Mouse (Mus musculus): ENCODE measurements at regions not wholly inside any gene's neighbourhood (a gene's known extent, or its start where the extent isn't known, plus 50 kb on each side); places are given as distances from the start of the nearest gene placed in this dataset.

DNA sequence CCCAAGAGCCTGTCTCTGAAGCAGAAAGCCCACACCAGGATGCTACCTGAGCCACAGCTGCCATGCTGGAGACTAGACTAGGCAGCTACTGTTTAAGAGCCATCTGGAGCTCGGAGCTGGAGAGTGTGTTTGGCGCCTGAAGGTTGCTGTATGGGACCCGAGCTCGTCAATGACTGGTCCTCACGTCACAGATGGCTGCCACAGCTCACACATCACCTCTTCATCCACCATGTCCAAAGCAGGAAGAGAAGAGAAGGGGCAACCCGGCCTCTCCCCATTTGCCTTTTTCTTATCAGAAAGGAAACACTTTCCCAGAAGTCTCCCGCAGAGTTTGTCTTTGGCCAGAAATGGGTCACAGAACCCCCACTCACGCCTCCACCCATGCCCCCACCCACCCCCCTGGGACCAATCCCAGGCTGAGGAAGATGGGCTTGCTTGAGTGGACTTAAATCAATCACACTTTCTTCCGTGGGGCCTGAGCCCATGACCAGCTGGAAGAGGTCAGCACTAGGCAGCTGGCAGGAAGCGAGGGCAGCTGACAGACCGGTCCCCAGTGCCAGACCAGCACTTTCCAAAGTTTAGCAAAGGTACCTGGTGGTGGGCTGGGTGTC is 53.5 kb upstream of the Ptpn1 start:
- no peak overlapping the region for H3K4me3 ChIP-seq (ENCODE audit: low read depth, low read length)
- WGBS (ENCODE audit: insufficient replicate concordance) = 20% methylated on average over 11 of the region's 11 CpGs
- no peaks in the 10 kb centered on the region for H3K4me1 ChIP-seq (ENCODE audit: control insufficient read depth, low read depth, low read length)
- H3K9ac ChIP-seq (ENCODE audit: low read depth, low read length) = no peak overlapping the region
- no peaks in the 10 kb centered on the region; the same call in 1 of the 2 replicates for H3K9me3 ChIP-seq (replicated peaks; ENCODE audit: control insufficient read depth, low read length)
- no peaks in the 10 kb centered on the region for H3K27me3 ChIP-seq (ENCODE audit: control insufficient read depth, insufficient read depth, low read depth, low read length)
- H3K27ac ChIP-seq (ENCODE audit: low read length) = no peak overlapping the region
- no peak for ATAC-seq (ENCODE audit: low read depth)
- no peak overlapping the region for H3K4me2 ChIP-seq (ENCODE audit: low read depth, low read length)
- no peaks in the 10 kb centered on the region for H3K36me3 ChIP-seq (ENCODE audit: control insufficient read depth, insufficient read depth)

DNA sequence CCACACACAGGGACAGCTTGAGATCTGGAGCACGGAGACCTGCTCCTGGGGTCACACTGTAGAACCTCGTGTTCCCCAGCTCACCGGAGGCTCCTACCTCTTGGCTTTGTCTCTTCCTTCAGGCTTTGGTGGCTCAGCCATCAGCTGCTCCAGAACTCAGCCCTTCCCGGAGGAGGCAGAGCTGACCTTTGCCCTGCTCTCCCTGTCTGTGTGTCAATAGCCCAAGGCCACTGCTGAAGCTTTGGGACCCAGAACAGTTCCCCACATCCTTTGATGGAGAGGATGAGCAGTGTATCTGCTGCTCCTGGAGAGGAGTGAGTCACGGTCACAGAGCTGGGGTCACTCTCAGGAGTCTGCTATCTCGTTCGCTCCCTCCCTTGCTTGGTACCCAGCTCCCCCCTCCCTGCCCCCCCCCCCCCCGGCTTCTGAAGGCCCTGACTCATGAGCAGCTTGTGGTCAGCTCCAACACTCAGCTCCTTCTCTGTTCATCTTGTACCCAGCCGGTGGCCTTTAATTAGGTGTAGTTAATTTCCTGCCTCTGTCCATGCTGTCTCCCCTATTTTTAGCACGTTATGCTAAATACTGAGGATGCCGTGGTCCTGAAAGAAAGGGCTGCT is 54.5 kb upstream of the Ptpn1 start:
- H3K36me3 ChIP-seq (ENCODE audit: control insufficient read depth, insufficient read depth) = no peaks in the 10 kb centered on the region
- no peak overlapping the region for H3K4me3 ChIP-seq (ENCODE audit: low read depth, low read length)
- H3K4me1 ChIP-seq (ENCODE audit: control insufficient read depth, low read depth, low read length) = no peaks in the 10 kb centered on the region
- H3K27ac ChIP-seq (ENCODE audit: low read length) = no peak overlapping the region
- no peaks in the 10 kb centered on the region; the same call in 1 of the 2 replicates for H3K9me3 ChIP-seq (replicated peaks; ENCODE audit: control insufficient read depth, low read length)
- no peak for ATAC-seq (ENCODE audit: low read depth)
- 32% methylated on average over 11 of the region's 11 CpGs for WGBS (ENCODE audit: insufficient replicate concordance)
- no peaks in the 10 kb centered on the region for H3K27me3 ChIP-seq (ENCODE audit: control insufficient read depth, insufficient read depth, low read depth, low read length)
- no peak overlapping the region for H3K9ac ChIP-seq (ENCODE audit: low read depth, low read length)
- no peak overlapping the region for H3K4me2 ChIP-seq (ENCODE audit: low read depth, low read length)

DNA sequence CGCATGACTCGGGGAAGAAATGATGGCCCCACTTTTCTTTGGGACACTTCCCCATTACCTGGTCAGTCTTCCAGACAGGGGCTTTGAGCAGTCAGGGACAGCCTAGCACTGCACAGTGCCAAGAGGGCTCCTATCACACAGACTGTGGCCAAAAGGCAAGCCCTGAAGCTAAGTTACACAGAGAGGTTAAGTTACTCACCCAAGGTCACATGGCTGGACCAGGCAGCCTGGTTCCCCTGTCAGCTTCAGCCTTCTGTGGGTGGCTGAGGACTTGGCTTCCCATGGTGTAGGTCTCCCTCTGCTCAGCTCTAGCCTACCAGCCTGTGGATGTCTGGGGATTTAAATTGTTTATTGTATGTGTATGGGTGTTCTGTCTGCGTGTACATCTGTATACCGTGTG is 59.4 kb upstream of the Ptpn1 start:
- Histone ChIP-seq H3K4me2 (ENCODE audit: low read depth, low read length) (no peak overlapping the region), H3K27me3 (ENCODE audit: control insufficient read depth, insufficient read depth, low read depth, low read length) (no peaks in the 10 kb centered on the region), H3K9ac (ENCODE audit: low read depth, low read length) (no peak overlapping the region), H3K4me3 (ENCODE audit: low read depth, low read length) (no peak overlapping the region), H3K36me3 (ENCODE audit: control insufficient read depth, insufficient read depth) (no peaks in the 10 kb centered on the region), H3K4me1 (ENCODE audit: control insufficient read depth, low read depth, low read length) (no peaks in the 10 kb centered on the region), H3K27ac (ENCODE audit: low read length) (no peak overlapping the region), H3K9me3 (replicated peaks; ENCODE audit: control insufficient read depth, low read length) (no peaks in the 10 kb centered on the region)
- WGBS (ENCODE audit: insufficient replicate concordance) = 72% methylated on average over 4 of the region's 4 CpGs
- ATAC-seq (ENCODE audit: low read depth) = no peak

DNA sequence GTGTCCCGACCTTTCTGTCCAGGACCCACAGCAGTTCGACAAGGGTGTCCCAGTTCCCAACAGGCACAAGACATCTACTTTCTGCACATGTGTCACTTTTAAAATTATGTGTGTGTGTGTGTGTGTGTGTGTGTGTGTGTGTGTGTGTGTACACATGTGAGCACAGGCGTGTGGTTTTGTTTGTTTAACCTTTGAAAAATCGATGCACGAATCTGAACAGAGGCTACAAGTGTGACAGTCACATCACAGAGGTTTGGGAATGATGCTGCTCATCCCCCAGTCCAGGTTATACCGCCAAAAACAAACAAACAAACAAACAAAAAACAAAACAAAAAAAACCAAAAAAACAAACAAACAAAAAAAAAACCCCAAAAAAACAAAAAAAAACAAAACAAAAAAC is 61.7 kb upstream of the Ptpn1 start:
- H3K4me2 ChIP-seq (ENCODE audit: low read depth, low read length) = no peak overlapping the region
- no peak overlapping the region for H3K27ac ChIP-seq (ENCODE audit: low read length)
- H3K4me3 ChIP-seq (ENCODE audit: low read depth, low read length) = no peak overlapping the region
- H3K9ac ChIP-seq (ENCODE audit: low read depth, low read length) = no peak overlapping the region
- H3K4me1 ChIP-seq (ENCODE audit: control insufficient read depth, low read depth, low read length) = no peaks in the 10 kb centered on the region; the same call in 1 of the 2 replicates
- no peaks in the 10 kb centered on the region for H3K36me3 ChIP-seq (ENCODE audit: control insufficient read depth, insufficient read depth)
- no peak for ATAC-seq (ENCODE audit: low read depth)
- 56% methylated on average over 6 of the region's 6 CpGs for WGBS (ENCODE audit: insufficient replicate concordance)
- no peaks in the 10 kb centered on the region for H3K9me3 ChIP-seq (replicated peaks; ENCODE audit: control insufficient read depth, low read length)
- H3K27me3 ChIP-seq (ENCODE audit: control insufficient read depth, insufficient read depth, low read depth, low read length) = no peaks in the 10 kb centered on the region

DNA sequence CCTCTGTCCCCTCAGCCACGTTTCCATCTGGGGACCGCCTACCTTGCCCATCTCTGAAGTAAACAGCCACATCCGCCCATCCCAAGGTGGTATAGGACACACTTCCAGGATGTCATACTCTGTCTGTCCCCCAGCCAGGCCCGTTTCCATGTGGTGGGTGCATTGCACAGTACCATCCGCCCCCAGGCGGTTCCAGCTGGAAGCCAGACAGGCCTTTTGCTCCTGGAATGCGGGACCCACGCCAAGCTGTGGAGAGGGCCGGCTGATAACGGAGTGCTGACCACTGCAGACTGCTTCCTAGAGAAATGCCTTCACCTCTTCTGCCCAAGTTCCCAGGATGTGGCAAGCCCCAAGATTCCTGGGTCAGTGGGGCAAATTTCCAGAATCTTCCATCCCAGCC is 65.1 kb upstream of the Ptpn1 start:
- Histone ChIP-seq H3K27ac (ENCODE audit: low read length) (peak overlapping the region; percentile 40; the same call in 1 of the 2 replicates), H3K9ac (ENCODE audit: low read depth, low read length) (no peak overlapping the region), H3K4me1 (ENCODE audit: control insufficient read depth, low read depth, low read length) (peaks cover 3% of the 10 kb centered on the region), H3K4me3 (ENCODE audit: low read depth, low read length) (no peak overlapping the region), H3K9me3 (replicated peaks; ENCODE audit: control insufficient read depth, low read length) (no peaks in the 10 kb centered on the region), H3K36me3 (ENCODE audit: control insufficient read depth, insufficient read depth) (no peaks in the 10 kb centered on the region), H3K27me3 (ENCODE audit: control insufficient read depth, insufficient read depth, low read depth, low read length) (no peaks in the 10 kb centered on the region), H3K4me2 (ENCODE audit: low read depth, low read length) (no peak overlapping the region)
- 55% methylated on average over 10 of the region's 10 CpGs for WGBS (ENCODE audit: insufficient replicate concordance)
- ATAC-seq (ENCODE audit: low read depth) = peak; percentile 68

DNA sequence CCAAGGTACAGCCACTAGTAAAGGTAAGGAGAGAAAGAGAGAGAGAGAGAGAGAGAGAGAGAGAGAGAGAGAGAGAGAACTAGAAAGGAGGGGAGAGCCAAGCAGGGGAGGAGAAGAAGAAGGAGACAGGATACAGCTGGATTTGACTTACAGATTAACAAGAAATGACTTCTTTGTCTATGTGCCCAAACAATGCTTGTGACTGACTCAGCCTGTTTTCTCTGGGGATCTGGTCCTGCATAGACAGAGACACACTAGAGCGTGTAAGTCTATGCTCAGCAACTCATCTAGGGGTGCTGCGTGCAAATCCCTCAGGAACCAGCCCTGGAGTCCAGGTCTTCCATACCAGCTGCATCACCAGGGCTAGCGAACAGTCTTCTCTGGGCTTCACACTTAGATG is 66.3 kb upstream of the Ptpn1 start:
- ATAC-seq (ENCODE audit: low read depth) = no peak
- WGBS (ENCODE audit: insufficient replicate concordance) = 72% methylated on average over 3 of the region's 3 CpGs
- no peak overlapping the region for H3K27ac ChIP-seq (ENCODE audit: low read length)

DNA sequence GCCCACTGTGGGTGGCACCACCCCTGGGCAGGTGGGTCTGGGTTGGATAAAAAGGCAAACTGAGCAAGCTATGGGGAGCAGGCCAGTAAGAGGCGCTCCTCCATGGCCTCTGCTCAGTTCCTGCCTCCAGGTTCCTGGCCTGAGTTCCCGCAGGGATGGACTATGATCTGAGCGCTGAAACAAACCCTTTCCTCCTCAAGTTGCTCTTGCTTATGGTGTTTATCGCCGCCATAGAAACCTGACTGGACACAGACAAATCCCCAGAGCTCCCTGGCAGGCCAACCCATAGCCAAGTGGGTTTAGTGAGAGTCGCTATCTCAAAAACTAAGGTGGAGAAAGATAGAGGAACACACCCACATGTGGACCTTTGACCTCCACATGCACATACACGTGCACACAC is 67.2 kb upstream of the Ptpn1 start:
- no peak overlapping the region for H3K9ac ChIP-seq (ENCODE audit: low read depth, low read length)
- no peak overlapping the region for H3K4me3 ChIP-seq (ENCODE audit: low read depth, low read length)
- H3K36me3 ChIP-seq (ENCODE audit: control insufficient read depth, insufficient read depth) = no peaks in the 10 kb centered on the region
- ATAC-seq (ENCODE audit: low read depth) = no peak
- peaks cover 4% of the 10 kb centered on the region for H3K4me1 ChIP-seq (ENCODE audit: control insufficient read depth, low read depth, low read length)
- H3K9me3 ChIP-seq (replicated peaks; ENCODE audit: control insufficient read depth, low read length) = no peaks in the 10 kb centered on the region
- WGBS (ENCODE audit: insufficient replicate concordance) = 57% methylated on average over 7 of the region's 7 CpGs
- no peaks in the 10 kb centered on the region; the same call in none of the 2 replicates for H3K27me3 ChIP-seq (ENCODE audit: control insufficient read depth, insufficient read depth, low read depth, low read length)
- H3K4me2 ChIP-seq (ENCODE audit: low read depth, low read length) = no peak overlapping the region
- H3K27ac ChIP-seq (ENCODE audit: low read length) = no peak overlapping the region

More for the DNA sequence above, 66.3 kb upstream of the Ptpn1 start:
- peaks cover 3% of the 10 kb centered on the region for H3K4me1 ChIP-seq (ENCODE audit: control insufficient read depth, low read depth, low read length)
- H3K9me3 ChIP-seq (replicated peaks; ENCODE audit: control insufficient read depth, low read length) = no peaks in the 10 kb centered on the region
- no peak overlapping the region for H3K4me2 ChIP-seq (ENCODE audit: low read depth, low read length)
- no peak overlapping the region for H3K9ac ChIP-seq (ENCODE audit: low read depth, low read length)
- H3K36me3 ChIP-seq (ENCODE audit: control insufficient read depth, insufficient read depth) = no peaks in the 10 kb centered on the region
- H3K27me3 ChIP-seq (ENCODE audit: control insufficient read depth, insufficient read depth, low read depth, low read length) = no peaks in the 10 kb centered on the region; the same call in 1 of the 2 replicates
- no peak overlapping the region for H3K4me3 ChIP-seq (ENCODE audit: low read depth, low read length)

- H3K4me2 ChIP-seq (ENCODE audit: low read depth, low read length) = no peak overlapping the region
- WGBS (ENCODE audit: insufficient replicate concordance) = 25% methylated on average over 8 of the region's 8 CpGs
- H3K36me3 ChIP-seq (ENCODE audit: control insufficient read depth, insufficient read depth) = no peaks in the 10 kb centered on the region
- no peak for ATAC-seq (ENCODE audit: low read depth)
- no peak overlapping the region for H3K27ac ChIP-seq (ENCODE audit: low read length)
- no peak overlapping the region for H3K9ac ChIP-seq (ENCODE audit: low read depth, low read length)
- no peak overlapping the region for H3K4me3 ChIP-seq (ENCODE audit: low read depth, low read length)
- no peaks in the 10 kb centered on the region; the same call in none of the 2 replicates for H3K27me3 ChIP-seq (ENCODE audit: control insufficient read depth, insufficient read depth, low read depth, low read length)
- no peaks in the 10 kb centered on the region for H3K9me3 ChIP-seq (replicated peaks; ENCODE audit: control insufficient read depth, low read length)
- H3K4me1 ChIP-seq (ENCODE audit: control insufficient read depth, low read depth, low read length) = peaks cover 7% of the 10 kb centered on the region
Measured at GRCm38 (mm10) chr2:167864228-167864627, 67.6 kb upstream of the Ptpn1 start.

GRCm38 (mm10) chr2:167863616-167864015 is 68.2 kb upstream of the Ptpn1 start:
- H3K4me1 ChIP-seq (ENCODE audit: control insufficient read depth, low read depth, low read length) = peaks cover 7% of the 10 kb centered on the region
- ATAC-seq (ENCODE audit: low read depth) = no peak
- no peak overlapping the region for H3K4me3 ChIP-seq (ENCODE audit: low read depth, low read length)
- H3K9ac ChIP-seq (ENCODE audit: low read depth, low read length) = no peak overlapping the region
- no peaks in the 10 kb centered on the region for H3K36me3 ChIP-seq (ENCODE audit: control insufficient read depth, insufficient read depth)
- WGBS (ENCODE audit: insufficient replicate concordance) = 52% methylated on average over 6 of the region's 6 CpGs
- H3K4me2 ChIP-seq (ENCODE audit: low read depth, low read length) = no peak overlapping the region
- no peak overlapping the region for H3K27ac ChIP-seq (ENCODE audit: low read length)
- no peaks in the 10 kb centered on the region; the same call in none of the 2 replicates for H3K27me3 ChIP-seq (ENCODE audit: control insufficient read depth, insufficient read depth, low read depth, low read length)
- H3K9me3 ChIP-seq (replicated peaks; ENCODE audit: control insufficient read depth, low read length) = no peaks in the 10 kb centered on the region

Measured in liver, embryonic 16.5 days (tissue).